Mouse (Mus musculus): Measurements from ENCODE around the gene Dock11.

Dock11 gene

GRCm38 (mm10) chrX:36111622-36112421, 223.2 kb downstream of the Dock11 start, which contains the start of gene Il13ra1:
TSS of gene Il13ra1 (plus strand) at chrX:36112110.
- peak; percentile 69 for DNase-seq

- no peak for DNase-seq
These were observed 223.8 kb downstream of the Dock11 start for GRCm38 (mm10) chrX:36112422-36112750.

GRCm38 (mm10) chrX:36115171-36115570, 226.5 kb downstream of the Dock11 start:
- no peak for DNase-seq
